Mouse (Mus musculus) lung, embryonic 15.5 days (tissue): ENCODE measurements at regions not wholly inside any gene's neighbourhood (a gene's known extent, or its start where the extent isn't known, plus 50 kb on each side); places are given as distances from the start of the nearest gene placed in this dataset.

Source experiments
- ATAC-seq: fragments of 200-750 bp; cut with Nextera tagmentation; 2 replicates; pipeline ENCODE4 v1.8.0; 2017; ENCODE audit warnings: moderate number of reproducible peaks, borderline replicate concordance; ENCODE audit not compliant: low FRiP score, low TSS enrichment; ENCODE audit errors: extremely low read depth
- H3K27ac ChIP-seq: fragments of 300-500 bp; sonication (generic); 2 replicates; pipeline ENCODE4 v1.5.1; 2015; ENCODE audit warnings: moderate library complexity, mild to moderate bottlenecking, inconsistent platforms
- H3K27me3 ChIP-seq: fragments of 300-500 bp; sonication (generic); 2 replicates; pipeline ENCODE4 v1.6.1; 2015; ENCODE audit warnings: inconsistent platforms
- H3K36me3 ChIP-seq: fragments of 300-500 bp; sonication (generic); 2 replicates; pipeline ENCODE4 v1.6.1; 2015; ENCODE audit warnings: inconsistent platforms
- H3K4me1 ChIP-seq: fragments of 300-500 bp; sonication (generic); 2 replicates; pipeline ENCODE4 v1.6.1; 2015; ENCODE audit warnings: inconsistent platforms
- H3K4me2 ChIP-seq: fragments of 300-500 bp; sonication (generic); 2 replicates; pipeline ENCODE4 v1.6.1; 2015; ENCODE audit warnings: inconsistent platforms, mild to moderate bottlenecking, moderate library complexity
- H3K4me3 ChIP-seq: fragments of 300-500 bp; sonication (generic); 2 replicates; pipeline ENCODE4 v1.5.1; 2015; ENCODE audit warnings: mild to moderate bottlenecking, inconsistent platforms
- H3K9ac ChIP-seq: fragments of 300-500 bp; sonication (generic); 2 replicates; pipeline ENCODE4 v1.6.1; 2015; ENCODE audit warnings: inconsistent platforms
- H3K9me3 ChIP-seq: fragments of 300-500 bp; sonication (generic); 2 replicates; pipeline ENCODE4 v1.6.1; 2016; ENCODE audit warnings: inconsistent platforms
- WGBS: fragments of 180-500 bp; shearing (Covaris S2); methylation state at CpG from one replicate; pipeline ENCODE4 v1.1.7; 2015; 5-methylcytosine and 5-hydroxymethylcytosine counted together

DNA sequence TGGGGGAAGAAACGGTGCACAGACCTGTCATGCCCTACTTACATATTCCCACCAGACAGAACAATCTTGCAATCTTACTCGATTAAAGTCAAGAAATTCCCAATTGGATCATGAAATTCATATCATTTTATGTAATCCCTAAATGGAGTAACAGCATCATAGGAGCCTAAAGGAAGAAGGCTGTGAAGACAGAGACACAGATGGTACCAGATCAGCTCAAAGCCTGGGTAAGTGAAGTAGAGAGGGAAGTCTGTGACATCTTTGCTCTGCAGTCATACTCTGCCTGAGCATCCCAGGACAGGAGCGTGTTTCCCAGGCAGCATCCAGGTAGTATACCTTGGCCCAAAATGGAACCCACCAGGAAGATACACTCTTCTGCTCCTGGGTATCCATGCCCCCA lies 108.6 kb downstream of the Diras2 start:
- no peaks in the 10 kb centered on the region for H3K27me3 ChIP-seq
- no peak overlapping the region for H3K27ac ChIP-seq
- 85% methylated on average over 3 of the region's 3 CpGs for WGBS
- H3K36me3 ChIP-seq, result no peaks in the 10 kb centered on the region
- no peak overlapping the region for H3K9ac ChIP-seq
- no peaks in the 10 kb centered on the region for H3K9me3 ChIP-seq
- H3K4me1 ChIP-seq, result no peaks in the 10 kb centered on the region
- ATAC-seq, result no peak
- H3K4me3 ChIP-seq, result no peak overlapping the region
- H3K4me2 ChIP-seq, result no peak overlapping the region

DNA sequence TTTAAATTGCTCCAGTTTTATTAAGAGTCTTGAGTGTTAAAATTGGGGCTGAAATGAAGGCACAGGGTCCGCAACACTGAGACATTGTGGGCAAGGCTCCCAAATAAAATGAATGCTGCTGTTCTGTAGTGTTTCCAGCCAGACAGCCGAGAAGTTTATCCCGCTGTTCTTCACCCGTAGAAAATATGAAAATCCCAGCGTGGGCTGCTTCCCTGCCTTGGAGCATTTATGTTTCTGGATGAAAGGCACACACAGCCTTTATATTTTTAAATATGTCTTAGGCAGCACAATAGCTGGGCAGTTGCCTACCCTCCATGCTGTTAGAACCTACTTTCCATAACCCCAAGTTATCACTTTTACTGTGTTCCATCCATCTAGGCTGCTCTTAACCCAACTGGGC lies 102.6 kb downstream of the Diras2 start:
- Histone ChIP-seq H3K9ac (no peak overlapping the region), H3K9me3 (no peaks in the 10 kb centered on the region), H3K27ac (no peak overlapping the region), H3K36me3 (no peaks in the 10 kb centered on the region), H3K4me2 (no peak overlapping the region), H3K27me3 (no peaks in the 10 kb centered on the region), H3K4me3 (no peak overlapping the region), H3K4me1 (no peaks in the 10 kb centered on the region)
- WGBS, result 79% methylated on average over 5 of the region's 5 CpGs
- ATAC-seq, result no peak

DNA sequence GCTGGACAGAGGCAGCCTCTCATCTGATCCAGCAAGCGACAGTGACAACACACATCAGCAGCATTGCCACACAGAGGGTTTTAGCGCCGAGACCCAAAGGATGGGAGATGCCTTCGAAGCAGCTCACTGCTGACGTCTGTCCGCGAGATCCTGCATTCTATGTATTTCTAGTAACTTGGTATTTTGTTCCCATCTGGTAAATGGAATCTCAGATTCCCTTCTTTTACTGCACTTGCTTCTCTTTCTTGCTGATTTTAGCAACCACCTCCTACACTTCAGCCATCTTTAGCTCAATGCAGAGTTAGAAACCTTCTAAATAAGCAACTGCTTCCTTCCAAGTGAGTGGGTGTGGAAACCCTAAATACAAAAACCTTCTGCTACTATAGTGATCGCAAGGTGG lies 94.3 kb downstream of the Diras2 start:
- Histone ChIP-seq H3K4me1 (no peaks in the 10 kb centered on the region), H3K4me2 (no peak overlapping the region), H3K27me3 (no peaks in the 10 kb centered on the region), H3K9ac (no peak overlapping the region), H3K27ac (no peak overlapping the region), H3K9me3 (no peaks in the 10 kb centered on the region), H3K36me3 (no peaks in the 10 kb centered on the region), H3K4me3 (no peak overlapping the region)
- 71% methylated on average over 8 of the region's 8 CpGs for WGBS
- no peak for ATAC-seq

DNA sequence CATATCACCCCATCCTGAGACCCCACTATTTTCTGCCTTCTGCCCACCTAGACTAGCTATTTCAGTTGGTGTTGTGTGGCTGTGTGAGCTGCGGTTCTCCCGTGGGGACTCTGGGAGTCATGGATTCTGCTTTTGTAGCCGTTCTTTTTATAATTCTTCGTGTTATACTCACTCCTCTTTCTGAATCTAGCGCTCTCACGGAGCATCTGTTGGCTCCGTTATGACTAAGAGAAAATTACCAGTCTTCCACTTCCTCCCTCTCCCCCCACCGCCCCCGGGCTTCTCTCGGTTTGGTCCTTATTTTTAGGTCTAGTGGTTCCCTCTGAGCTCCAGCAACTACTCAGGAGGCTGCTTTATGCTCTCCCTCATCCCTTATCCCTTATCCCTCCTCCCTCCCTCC lies 85.6 kb downstream of the Diras2 start:
- Histone ChIP-seq H3K4me2 (no peak overlapping the region), H3K4me1 (no peaks in the 10 kb centered on the region), H3K27me3 (no peaks in the 10 kb centered on the region), H3K27ac (no peak overlapping the region), H3K9me3 (no peaks in the 10 kb centered on the region), H3K36me3 (no peaks in the 10 kb centered on the region), H3K4me3 (no peak overlapping the region), H3K9ac (no peak overlapping the region)
- 84% methylated on average over 10 of the region's 10 CpGs for WGBS
- no peak for ATAC-seq

DNA sequence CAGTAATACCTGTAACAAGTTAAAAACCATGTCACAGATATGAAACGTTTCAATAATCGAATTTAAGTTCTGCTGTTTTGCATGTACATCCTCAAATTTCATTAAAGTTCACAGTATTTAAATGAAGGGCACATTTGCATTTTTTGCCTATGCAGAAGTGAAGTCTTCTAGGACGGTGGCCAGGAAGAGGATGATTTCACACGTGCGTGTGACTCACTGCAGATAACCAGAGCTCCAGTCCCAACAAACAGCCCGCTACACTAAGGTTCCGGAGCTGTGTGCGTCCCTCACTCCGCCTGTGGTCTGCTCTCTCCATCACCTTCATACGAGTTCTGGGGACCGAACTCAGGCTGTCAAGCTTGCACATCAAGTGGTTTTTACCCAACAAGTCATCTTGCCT lies 82.2 kb downstream of the Diras2 start:
- no peaks in the 10 kb centered on the region for H3K9me3 ChIP-seq
- H3K4me2 ChIP-seq, result no peak overlapping the region
- H3K27me3 ChIP-seq, result no peaks in the 10 kb centered on the region
- no peak for ATAC-seq
- peaks cover 7% of the 10 kb centered on the region; the same call in 1 of the 2 replicates for H3K4me1 ChIP-seq
- no peak overlapping the region for H3K9ac ChIP-seq
- H3K4me3 ChIP-seq, result no peak overlapping the region
- H3K27ac ChIP-seq, result no peak overlapping the region
- WGBS, result 65% methylated on average over 11 of the region's 11 CpGs
- no peaks in the 10 kb centered on the region for H3K36me3 ChIP-seq

DNA sequence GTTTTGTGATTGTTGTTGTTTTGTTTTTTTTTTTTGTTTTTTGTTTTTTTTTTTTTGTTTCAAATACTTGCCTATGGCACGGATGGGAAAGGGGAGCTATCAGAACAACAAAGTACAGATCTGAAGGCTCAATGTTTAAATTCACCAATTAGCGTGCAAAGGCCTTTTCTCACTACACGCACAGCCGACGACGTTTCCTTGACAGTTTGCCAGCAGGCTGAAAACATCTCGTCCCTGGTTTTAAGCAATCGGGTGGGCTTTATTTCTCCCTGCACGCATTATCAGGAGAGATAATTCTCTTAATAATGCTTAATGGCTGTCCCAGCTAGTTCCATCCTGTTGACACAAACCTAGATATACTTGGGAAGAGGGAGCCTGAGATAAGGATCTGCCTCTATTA lies 79.6 kb downstream of the Diras2 start:
- no peak overlapping the region for H3K4me2 ChIP-seq
- no peaks in the 10 kb centered on the region for H3K27me3 ChIP-seq
- ATAC-seq, result no peak
- H3K9ac ChIP-seq, result no peak overlapping the region
- H3K4me3 ChIP-seq, result no peak overlapping the region
- no peak overlapping the region for H3K27ac ChIP-seq
- peaks cover 7% of the 10 kb centered on the region; the same call in 1 of the 2 replicates for H3K4me1 ChIP-seq
- H3K9me3 ChIP-seq, result no peaks in the 10 kb centered on the region
- WGBS, result 39% methylated on average over 9 of the region's 9 CpGs
- no peaks in the 10 kb centered on the region for H3K36me3 ChIP-seq

DNA sequence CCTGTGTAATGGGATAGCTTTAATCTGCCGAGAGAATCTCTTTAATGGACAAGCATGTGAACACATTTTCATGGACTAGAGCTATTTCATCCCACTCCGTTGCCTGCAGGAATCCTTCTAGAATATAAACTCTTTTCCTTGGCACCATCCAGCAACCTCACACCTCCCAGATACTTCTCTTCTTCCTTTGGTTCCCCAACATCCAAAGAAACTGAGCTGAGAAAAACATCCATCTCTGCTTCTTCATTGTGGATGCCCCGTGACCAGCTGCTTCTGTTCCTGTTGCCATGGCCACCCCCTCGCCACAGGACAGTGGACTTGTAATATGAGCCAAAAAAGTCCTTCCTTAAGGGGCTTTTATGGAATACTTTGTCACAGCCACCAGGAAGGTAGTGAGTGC lies 78.8 kb downstream of the Diras2 start:
- Histone ChIP-seq H3K4me1 (peaks cover 7% of the 10 kb centered on the region; the same call in 1 of the 2 replicates), H3K9ac (no peak overlapping the region), H3K36me3 (no peaks in the 10 kb centered on the region), H3K27me3 (no peaks in the 10 kb centered on the region), H3K27ac (no peak overlapping the region), H3K4me2 (no peak overlapping the region), H3K4me3 (no peak overlapping the region), H3K9me3 (no peaks in the 10 kb centered on the region)
- WGBS, result 34% methylated on average over 4 of the region's 4 CpGs
- no peak for ATAC-seq
